Mouse (Mus musculus) common myeloid progenitor, adult 5-6 weeks (primary cell): ENCODE results near the gene Tcerg1l. TPM values are rescaled to one million over a fixed set of nuclear protein-coding genes. Genes with fewer than 3 reads are reported as not detected.

ENCODE experiments used
- ATAC-seq: replicated peaks from 2 replicates; pipeline ENCODE4 v1.8.0; 2016; ENCODE audit warnings: low read depth, mild to moderate bottlenecking, moderate TSS enrichment, inconsistent platforms; ENCODE audit not compliant: poor library complexity, severe bottlenecking
- total RNA-seq: library from RNA; stranded (forward); fragments of 200-1000, 187-1606 nt; gene quantifications from 2 replicates; pipeline ENCODE4 v1.2.3, GENCODE M21; 2017

Tcerg1l gene
- not detected in 2 replicates for total RNA-seq

DNA sequence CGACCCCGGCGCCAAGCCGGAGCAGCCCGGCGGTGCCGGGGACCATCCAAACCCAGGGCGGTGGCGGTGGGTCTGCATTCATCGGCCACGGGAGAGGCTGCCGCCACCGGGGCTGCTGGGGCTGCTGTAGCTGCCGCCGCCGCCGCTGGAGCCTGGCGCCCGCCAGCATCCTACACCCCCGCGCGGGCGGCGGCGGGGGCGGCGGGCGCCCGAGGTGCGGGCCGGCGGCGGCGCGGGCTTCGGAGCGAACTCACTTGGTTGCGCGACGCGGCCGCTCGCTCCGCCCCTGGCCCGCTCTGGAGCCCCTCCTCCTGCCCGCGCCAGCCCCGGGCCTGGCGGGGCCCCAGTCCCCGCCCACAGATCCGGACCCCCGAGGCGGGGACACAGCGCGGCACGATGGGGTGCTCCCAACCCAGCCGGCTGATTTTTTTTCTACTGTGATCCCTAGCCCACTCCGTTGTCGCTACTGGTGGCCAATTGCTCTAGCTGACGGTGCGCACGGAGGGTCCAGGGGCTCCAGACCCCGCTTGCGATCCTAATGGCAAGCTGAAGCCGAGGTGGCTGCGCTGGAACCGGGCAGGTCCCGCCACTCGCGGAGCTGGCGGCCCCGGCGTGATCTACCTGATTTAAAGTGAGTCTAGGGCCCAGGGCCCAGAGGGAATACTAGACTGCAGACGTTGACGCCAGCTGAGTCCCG is at the start of gene Tcerg1l:
Tcerg1l (minus strand) TSS at position 246 of the 697 bp plus-strand sequence.
- ATAC-seq, result no peak

DNA sequence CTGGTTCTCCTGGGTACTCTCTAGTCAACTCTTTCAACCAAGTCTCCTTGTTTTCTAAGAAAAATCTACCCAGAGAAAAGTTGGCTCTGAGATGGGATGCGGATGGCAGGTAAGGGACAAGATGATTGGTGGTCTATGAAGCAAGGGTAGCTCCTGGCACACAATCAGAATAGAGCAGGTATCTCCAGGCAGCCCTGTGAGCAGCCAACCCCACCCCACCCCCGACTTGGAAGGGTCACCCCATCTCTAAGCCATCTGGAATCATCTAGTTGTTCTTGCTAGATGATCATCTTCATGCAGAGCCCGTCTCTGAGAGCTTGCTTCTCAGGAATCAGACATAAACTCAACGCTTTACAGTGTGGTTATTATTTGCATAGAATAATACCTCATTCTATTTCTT is 44.6 kb upstream of the Tcerg1l start:
- ATAC-seq, result no peak

DNA sequence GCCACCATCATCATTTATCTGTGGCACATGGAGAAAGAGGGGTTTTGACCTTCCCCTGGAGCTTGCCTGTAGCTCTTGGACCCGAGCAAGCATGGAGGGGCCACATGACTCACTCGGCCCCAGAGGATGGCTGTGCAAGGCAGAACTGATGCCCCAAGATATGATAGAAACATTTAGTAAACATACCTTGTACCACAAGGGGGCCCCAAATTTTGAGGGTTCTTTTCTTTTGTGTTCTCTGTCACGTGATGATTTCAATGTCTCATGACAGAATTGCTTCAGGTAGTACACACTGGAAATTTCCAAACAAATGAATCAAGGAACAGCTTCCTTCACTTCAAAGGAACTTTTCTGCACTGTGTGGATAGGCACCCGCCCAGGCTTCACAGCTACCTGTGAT is 35.0 kb upstream of the Tcerg1l start:
- no peak for ATAC-seq

DNA sequence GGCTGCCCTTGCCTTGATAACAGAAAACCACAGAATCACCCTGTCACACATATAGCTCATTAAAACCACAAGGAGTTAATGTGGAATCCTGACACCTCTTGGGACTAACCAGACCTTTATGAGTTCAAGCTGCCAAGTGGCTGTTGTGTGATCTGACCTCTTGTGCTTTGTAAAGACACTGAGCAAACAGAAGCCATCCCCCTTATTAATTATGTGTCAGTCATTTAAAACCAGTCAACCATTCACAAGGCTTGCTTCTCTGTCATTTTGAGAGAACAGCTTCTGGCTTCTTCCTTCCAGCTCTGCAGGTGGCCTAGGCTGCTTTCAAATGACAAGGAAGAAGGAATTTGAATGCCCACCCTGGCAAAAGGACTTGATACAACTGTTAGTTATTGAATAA is 33.9 kb upstream of the Tcerg1l start:
- no peak for ATAC-seq

DNA sequence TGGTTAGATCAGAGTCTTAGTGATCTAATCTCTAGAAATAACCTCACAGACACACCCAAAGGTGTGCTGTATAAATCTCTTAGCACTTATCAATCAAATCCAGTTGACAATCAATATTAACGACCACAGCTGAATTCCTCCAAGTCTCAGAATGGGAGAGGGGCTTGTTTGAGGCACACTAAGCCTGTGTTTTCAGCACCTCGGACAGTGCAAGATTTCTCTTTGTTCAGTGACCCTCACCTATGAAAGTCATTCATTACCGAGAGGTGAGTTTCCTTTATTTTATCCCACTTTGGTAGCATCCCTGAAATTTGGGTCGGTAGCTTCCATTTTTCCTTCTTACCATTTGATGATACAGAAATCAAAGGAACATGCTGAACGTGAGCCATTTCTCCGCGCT is 32.4 kb upstream of the Tcerg1l start:
- ATAC-seq, result no peak

DNA sequence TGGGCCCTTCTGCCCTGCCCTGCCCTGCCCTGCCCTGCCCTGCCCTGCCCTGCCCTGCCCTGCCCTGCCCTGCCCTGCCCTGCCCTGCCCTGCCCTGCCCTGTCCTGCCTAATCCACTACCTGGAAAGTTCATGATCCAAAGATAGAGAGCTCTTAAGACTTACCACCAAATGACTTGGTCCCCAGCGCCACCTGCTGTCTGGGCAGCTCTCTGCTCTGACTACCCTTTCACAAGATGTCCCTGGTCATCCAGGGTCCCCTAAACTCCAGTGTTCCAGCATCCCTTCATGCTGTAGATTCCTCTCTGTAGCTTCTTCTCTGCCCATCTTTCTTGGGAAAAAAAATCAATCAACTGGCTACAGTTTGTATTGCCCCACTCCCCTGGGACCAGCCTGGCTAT is 31.3 kb upstream of the Tcerg1l start:
- ATAC-seq, result no peak

DNA sequence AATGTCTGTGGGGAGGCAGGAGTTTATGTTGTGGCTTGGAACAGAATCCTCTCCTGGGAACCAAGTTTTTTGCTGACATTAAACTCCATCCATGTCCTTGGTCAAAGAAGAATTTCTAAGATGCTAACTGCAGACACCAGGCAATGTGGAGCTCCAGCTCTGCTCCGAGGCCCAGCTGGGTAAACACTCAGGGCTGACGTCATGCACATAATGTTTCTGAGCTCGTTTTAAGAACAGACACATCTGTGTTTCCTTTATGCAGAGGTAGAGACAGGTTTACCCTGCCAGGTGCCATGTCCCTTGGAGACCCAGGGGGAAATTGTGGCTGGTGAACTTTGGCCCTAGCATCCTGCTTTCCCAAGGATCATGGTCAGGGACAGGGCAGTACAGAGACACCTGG is 29.9 kb upstream of the Tcerg1l start:
- ATAC-seq, result no peak

DNA sequence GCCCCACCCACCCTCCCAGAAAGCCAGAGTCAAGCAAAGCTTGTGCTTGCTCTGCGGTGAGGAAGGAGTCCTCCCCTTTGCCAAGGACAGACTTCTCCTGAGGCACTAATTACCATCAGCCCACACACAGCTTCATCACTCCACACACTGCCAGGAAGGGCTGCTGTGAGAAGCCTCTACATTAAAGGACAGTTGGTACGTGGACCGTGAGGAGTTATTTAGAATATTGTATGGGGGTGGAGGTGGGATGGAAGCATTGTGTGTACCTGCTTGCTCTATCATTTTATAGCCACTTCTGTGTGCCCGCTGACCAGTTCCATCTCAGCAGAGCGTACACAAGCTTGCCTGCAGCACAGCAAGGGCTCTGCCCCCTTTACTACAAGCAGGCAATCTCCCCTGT is 16.0 kb upstream of the Tcerg1l start:
- ATAC-seq, result no peak

DNA sequence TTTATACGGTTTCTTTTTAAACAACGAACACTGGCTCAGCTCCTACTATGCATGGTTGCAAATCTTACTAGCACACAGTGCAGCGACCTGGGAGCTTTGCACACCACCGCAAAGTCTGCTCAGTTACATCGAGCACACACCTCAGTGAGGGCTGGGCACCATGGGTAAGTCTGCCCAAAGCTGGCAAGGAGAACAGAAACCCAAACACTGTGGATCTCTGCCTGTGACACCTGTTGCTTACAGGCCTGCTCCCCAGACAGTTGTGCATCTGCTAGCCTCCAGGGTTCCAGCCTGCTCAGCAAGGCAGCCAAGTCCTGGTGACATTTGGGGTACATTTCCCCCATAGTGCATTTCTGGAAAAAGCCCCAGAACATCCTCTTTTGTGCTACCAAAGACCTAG is 4.1 kb upstream of the Tcerg1l start:
- no peak for ATAC-seq

DNA sequence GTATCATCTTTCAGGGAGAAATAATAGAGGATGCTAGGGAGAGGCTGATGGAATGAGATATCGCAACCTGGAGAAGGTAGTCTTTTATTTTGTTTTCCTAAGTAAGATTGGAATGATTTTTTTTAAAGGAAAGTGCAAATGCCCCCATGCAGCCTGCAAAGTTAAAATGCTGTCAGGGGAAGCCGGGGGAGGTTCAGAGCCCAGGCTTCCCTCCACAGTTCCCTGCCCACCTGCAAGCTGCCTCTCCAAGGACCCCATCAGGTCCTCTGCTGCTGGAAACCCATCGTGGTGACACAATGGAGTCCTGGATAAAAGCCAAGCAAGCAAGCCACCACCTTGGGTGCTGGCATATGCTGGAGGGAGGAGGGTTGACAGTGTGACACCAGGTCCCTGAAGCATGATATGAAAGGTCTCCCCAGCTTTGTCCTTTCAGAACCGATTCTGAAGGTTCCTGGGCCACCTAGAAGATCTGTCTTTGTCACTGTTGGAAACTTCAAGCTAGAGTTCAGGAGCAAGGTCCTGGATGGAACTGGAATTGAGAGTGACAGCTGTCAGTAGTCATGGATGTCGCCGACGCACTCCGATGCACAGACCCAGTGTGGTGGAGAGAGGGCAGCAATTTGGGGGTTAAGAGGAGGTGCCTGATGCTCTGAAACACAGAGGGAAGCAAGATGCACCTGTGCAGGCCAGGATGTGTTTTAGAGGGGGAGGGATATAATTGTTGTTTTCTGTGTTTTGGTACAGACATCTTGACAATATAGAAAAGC is 3.2 kb upstream of the Tcerg1l start:
- ATAC-seq, result no peak

DNA sequence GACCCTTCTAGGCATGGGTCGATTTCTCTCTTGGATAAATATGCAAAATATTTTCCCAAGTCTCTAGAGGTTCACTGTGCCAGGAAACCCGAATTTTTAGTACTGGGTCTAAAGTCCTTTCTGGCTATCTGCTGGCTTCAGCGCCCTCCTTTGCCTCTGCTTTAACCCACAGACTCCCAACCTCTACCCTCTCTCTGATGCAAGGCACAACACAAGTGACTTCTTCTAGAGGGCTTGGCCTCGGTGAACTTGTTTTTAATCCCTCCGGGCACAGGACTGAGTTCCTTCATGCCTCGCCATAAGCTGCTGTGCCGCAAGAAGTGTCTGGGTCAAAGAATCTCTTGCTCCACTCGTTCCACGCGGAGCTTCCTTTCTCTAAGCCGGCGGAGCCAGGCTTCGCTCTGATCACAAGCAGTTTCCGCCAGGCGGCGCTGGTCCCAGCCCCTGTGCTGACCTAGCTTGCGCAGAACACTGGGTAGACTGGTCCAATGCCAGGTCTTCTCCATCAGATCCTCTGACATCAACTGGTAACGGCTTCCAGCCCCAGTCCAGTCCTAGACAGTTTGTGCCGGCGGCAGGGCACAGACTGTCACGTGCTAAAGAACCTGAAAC is 758 bp upstream of the Tcerg1l start:
- ATAC-seq, result no peak

DNA sequence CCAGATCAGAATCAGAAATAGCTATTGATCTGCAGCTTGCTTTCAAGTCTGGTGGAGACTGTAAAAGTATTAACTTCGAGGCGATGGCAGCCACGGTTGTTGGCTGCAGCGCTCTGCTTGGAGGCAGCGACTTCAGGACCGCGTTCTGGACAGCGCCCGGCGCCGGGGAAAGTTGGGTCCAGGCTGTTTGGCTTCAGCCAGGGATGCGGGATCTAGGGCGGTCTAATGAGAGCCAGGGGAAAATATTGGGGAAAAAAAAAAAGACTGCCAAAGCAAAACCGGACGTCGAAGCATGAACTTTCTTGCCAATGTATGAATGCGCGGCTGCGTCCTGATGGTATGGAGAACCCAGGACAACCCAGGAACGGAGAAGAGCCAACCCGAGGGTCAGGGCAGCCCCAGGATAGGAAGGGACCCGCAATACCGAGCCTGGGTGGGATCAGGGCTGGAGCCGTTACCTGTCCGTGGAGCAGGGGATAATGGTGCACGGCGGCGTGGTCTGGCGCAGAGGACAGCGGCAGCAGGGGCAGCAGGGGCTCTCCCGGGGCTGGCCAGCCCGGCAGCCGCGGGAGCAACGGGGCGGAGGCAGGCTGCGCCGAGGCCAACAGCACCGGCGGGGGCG is 556 bp downstream of the Tcerg1l start:
- no peak for ATAC-seq

DNA sequence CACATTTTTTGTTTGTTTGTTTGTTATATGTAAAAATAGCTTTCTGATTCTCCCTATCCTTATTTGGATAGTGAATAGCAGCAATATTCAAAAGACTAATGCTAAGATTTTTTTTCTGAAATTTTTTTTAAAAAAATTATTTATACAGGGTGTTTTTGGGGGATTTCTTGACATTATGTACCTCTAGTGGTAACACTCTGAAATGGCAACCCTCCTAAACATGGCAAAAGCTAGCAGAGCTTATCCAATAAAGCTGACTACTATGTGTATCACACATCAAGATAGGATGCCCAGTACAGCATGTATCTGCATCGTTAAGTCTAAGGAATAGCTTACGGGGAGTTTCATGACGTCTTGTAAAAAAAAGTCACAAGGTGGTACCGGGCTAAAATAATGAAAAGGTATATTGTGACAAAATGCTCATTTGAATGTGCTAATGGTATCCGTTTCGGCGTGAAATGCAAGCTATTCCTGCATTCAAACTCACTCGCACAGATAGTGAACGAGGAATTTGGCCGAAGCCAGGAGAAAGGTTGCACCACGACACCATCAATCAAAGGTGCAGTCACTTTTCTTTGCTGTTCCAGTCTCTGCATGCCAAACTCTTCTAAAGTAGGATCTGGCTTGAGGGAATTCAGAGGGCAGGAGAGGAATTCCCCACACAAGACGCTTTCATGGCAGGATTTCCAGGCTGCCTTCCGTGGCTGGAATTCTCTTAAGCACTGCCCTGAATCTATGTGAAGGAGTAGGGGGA is 1.2 kb downstream of the Tcerg1l start:
- no peak for ATAC-seq

DNA sequence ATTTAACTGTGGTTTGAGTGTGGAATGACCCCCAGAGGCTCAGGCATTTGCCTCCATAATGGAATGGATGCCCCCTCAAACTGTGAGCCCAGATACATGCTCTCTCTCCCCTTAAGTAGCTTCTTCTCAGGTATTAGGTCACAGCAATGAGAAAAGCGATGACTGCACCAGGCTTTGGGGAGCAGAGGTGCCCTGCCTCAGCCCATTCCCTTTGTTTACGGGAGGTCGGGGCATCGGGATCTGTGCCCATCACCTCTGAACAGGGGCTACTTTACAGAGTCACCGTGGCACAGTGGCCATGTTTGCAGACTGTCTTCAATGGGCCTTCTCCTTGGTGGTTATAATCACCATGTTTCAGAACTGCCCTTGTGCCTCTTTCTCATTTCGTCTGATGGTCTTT is 7.6 kb downstream of the Tcerg1l start:
- ATAC-seq, result no peak

DNA sequence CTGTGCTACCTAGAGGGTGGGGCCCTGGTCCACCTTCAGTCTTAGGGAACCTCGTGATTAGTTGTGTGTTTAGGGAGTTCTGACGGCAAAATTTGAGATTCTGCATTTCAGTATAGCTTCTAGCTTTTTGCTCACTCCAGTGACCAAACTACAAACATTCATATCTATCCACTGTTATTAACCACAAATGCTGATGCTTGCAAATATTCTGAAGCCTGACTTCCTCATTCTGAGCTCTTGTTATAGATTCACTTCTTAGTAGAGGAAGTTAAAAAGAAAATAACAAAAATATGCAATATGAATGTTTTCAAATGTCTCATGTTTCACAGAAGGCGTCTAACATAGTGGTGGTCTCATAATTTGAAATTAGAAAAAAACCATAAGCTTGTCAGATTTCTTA is 8.5 kb downstream of the Tcerg1l start:
- ATAC-seq, result no peak

DNA sequence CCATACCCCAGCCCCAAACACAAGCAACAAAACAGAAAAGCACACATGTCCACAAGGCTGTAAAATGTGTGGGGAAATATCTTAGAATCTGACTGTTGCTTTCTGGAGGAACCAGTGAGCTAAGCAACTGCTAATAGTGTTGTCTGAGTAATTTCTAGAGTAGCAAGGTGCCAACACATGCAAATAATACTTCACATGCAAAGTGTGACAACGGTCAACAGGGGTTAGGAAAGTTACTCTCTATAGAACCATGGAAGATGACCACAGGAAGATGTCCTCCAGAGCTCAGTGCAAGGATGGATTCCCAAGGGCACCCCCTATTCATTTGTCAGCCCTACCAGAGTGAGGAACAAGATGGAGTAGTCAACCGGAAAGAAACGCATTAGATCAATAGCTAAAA is 18.3 kb downstream of the Tcerg1l start:
- ATAC-seq, result no peak

DNA sequence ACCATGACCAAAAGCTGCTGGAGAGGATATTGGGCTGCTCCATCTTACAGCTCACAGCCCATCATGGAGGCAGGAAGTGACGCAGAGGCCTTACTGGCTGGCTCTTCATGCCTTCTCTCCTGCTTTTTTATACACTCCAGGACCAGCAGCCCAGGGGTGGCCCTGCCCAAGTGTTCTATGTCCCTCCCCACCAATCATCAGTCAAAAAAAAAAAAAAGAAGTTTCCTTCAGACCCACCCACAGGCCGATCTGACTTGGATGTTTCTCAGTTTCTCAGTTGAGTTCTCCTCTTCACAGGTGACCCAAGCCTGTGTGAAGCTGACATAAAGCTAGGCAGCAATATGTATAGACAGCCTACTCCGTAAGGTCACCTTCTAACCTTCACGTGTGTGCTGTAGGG is 19.0 kb downstream of the Tcerg1l start:
- ATAC-seq, result no peak

DNA sequence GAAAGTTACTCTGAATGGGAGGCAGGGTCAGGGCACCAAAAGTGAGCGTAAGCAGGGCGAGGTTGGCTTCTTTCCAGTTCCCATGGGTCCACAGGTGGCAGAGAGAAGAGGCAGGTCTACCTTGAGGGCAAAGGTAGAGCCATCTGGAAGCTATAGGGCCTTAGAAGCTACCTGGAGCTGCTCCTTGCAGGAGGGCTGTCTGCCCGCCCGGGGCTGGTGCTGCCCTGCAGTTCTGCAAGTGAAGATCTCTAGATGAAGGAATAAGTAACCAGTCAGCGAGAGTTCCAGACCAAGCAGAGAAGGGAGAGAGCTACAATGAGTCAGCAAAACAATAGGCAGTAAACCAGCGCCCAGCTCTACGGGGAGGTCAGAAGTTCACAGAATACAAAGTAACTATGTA is 22.0 kb downstream of the Tcerg1l start:
- no peak; the same call in 1 of the 2 replicates for ATAC-seq

DNA sequence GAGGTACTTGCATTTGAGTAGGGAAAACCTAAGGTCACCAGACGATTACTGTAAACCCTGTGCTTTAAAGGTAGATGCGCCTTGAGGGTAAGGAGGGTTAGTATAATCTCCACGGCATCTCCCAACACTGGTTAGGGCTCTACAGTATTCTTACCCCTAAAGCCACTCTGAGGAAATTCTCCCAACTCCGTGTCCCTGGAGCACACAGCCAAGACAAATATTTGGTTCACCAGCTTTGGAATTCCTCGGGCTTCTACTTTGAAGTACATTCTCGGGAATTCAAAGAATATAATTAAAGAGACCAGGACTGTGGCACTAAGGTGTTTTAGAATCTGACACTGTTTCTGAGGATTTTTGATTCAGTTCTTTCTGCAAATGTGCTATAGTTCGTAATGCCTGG is 23.2 kb downstream of the Tcerg1l start:
- ATAC-seq, result no peak

DNA sequence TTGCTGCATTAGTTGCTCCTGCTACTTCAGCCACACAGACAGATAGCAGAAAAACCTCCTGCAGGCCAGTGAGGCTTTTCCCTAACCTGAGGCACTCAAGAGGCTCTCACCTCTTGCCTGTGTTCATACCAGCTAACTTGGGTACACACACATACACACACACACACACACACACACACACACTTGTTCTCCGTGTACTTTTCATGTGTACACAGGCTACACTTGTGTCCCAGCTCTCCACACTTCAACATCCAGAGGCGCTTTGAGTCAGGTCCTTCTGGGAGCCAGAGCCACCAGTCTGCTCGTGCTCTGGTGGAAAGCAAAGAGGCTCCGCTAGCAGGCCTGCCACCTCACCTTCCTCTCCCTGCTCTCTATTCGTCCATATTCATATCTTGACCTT is 24.0 kb downstream of the Tcerg1l start:
- no peak for ATAC-seq
